Mouse (Mus musculus) myocyte (in vitro differentiated cells): ENCODE data around the gene Ibtk. TPM values are rescaled to one million over a fixed set of nuclear protein-coding genes. Genes with fewer than 3 reads are reported as not detected.

Experiments used
- H3K27me3 ChIP-seq: one replicate; pipeline ENCODE4 v1.6.1; 2011; ENCODE audit not compliant: control insufficient read depth, insufficient read depth, insufficient read length
- H3K36me3 ChIP-seq: one replicate; pipeline ENCODE4 v1.6.1; 2011; ENCODE audit not compliant: control insufficient read depth, insufficient read depth
- H3K4me2 ChIP-seq: one replicate; pipeline ENCODE4 v1.6.1; 2011; ENCODE audit warnings: low read depth, control low read depth
- H3K4me3 ChIP-seq: one replicate; pipeline ENCODE4 v1.5.1; 2011; ENCODE audit warnings: mild to moderate bottlenecking, control low read depth, moderate library complexity
- H3K79me2 ChIP-seq: one replicate; pipeline ENCODE4 v1.6.1; 2011; ENCODE audit not compliant: control insufficient read depth, insufficient read depth
- H3ac ChIP-seq: one replicate; pipeline ENCODE4 v1.6.1; 2011; ENCODE audit not compliant: control insufficient read depth, insufficient read length
- CEBPB ChIP-seq: IDR thresholded peaks from 2 replicates; pipeline ENCODE4 v1.6.1; 2011; ENCODE audit warnings: mild to moderate bottlenecking, moderate library complexity; ENCODE audit not compliant: poor library complexity, insufficient read depth, severe bottlenecking
- E2F4 ChIP-seq: IDR thresholded peaks from one replicate; pipeline ENCODE4 v1.6.1; 2011; ENCODE audit warnings: mild to moderate bottlenecking, control low read depth, moderate library complexity; ENCODE audit not compliant: insufficient read depth
- MAX ChIP-seq: IDR thresholded peaks from one replicate; pipeline ENCODE4 v1.6.1; 2011; ENCODE audit warnings: low read depth, mild to moderate bottlenecking, control low read depth
- MYOD1 ChIP-seq, 3 experiments: IDR thresholded peaks; one replicate each; pipeline ENCODE4 v1.6.1; 2011; ENCODE audit warnings: control low read depth in 2 of 3, low read depth in 2 of 3, mild to moderate bottlenecking in 2 of 3, moderate library complexity in 1 of 3; ENCODE audit not compliant: insufficient read length in 2 of 3, control insufficient read depth in 1 of 3
- MYOG ChIP-seq, 3 experiments: IDR thresholded peaks; one replicate each; pipeline ENCODE4 v1.6.1; 2011; ENCODE audit warnings: control low read depth in 2 of 3, low read depth in 2 of 3, mild to moderate bottlenecking in 2 of 3; ENCODE audit not compliant: insufficient read length in 2 of 3, control insufficient read depth in 1 of 3, insufficient read depth in 1 of 3
- POLR2A ChIP-seq: IDR thresholded peaks from one replicate; pipeline ENCODE4 v1.6.1; 2011; ENCODE audit warnings: low read depth, mild to moderate bottlenecking, control low read depth, moderate library complexity; ENCODE audit not compliant: insufficient read length
- POLR2AphosphoS2 ChIP-seq: IDR thresholded peaks from one replicate; pipeline ENCODE4 v1.6.1; 2011; ENCODE audit warnings: low read depth, control low read depth; ENCODE audit not compliant: insufficient read length
- REST ChIP-seq: IDR thresholded peaks from one replicate; pipeline ENCODE4 v1.6.1; 2011; ENCODE audit warnings: mild to moderate bottlenecking, control low read depth, moderate library complexity; ENCODE audit not compliant: insufficient read depth, insufficient read length
- SRF ChIP-seq: IDR thresholded peaks from one replicate; pipeline ENCODE4 v1.6.1; 2011; ENCODE audit warnings: low read depth; ENCODE audit not compliant: control insufficient read depth, insufficient read length
- TCF12 ChIP-seq: IDR thresholded peaks from one replicate; pipeline ENCODE4 v1.6.1; 2011; ENCODE audit warnings: mild to moderate bottlenecking, control low read depth; ENCODE audit not compliant: poor library complexity, insufficient read depth, severe bottlenecking
- TCF3 ChIP-seq: IDR thresholded peaks from one replicate; pipeline ENCODE4 v1.6.1; 2011; ENCODE audit warnings: low read depth, control low read depth; ENCODE audit not compliant: insufficient read length
- USF1 ChIP-seq: IDR thresholded peaks from one replicate; pipeline ENCODE4 v1.6.1; 2011; ENCODE audit warnings: low read depth, mild to moderate bottlenecking, control low read depth, moderate library complexity
- polyA plus RNA-seq: library from polyadenylated mRNA; unstranded; fragments of >200 nt; fragmentation: generic; extraction: Trizol; gene quantifications from one replicate; pipeline ENCODE4 v1.2.1, GENCODE M21; 2012; ENCODE audit warnings: missing spikeins

Gene Ibtk
- polyA plus RNA-seq, 1 experiment, result 13.5 TPM

GRCm38 (mm10) chr9:85772280-85772679, 23.1 kb upstream of the Ibtk start:
- Histone ChIP-seq H3K4me2 (no peak overlapping the region), H3K79me2 (no peaks in the 10 kb centered on the region), H3K36me3 (no peaks in the 10 kb centered on the region), H3ac (no peak overlapping the region), H3K27me3 (no peaks in the 10 kb centered on the region), H3K4me3 (no peak overlapping the region)
- TF ChIP-seq REST, result no peak
- TF ChIP-seq CEBPB, result no peak
- no peak for TF ChIP-seq POLR2AphosphoS2
- TF ChIP-seq MYOD1 (IDR thresholded peaks at IDR 0.05; ENCODE audit: control insufficient read depth in 1 of 3, insufficient read length in 2 of 3, low read depth in 2 of 3), result no peak
- no peak for TF ChIP-seq USF1
- TF ChIP-seq POLR2A, result no peak

- TF ChIP-seq SRF, result no peak
- no peak for TF ChIP-seq MAX
- no peak for TF ChIP-seq MYOD1 (IDR thresholded peaks at IDR 0.05; ENCODE audit: control insufficient read depth in 1 of 3, insufficient read length in 2 of 3, low read depth in 2 of 3)
- no peak for TF ChIP-seq REST
- TF ChIP-seq USF1, result no peak
- TF ChIP-seq MYOG (IDR thresholded peaks at IDR 0.05; ENCODE audit: control insufficient read depth in 1 of 3, insufficient read depth in 1 of 3, insufficient read length in 2 of 3, low read depth in 2 of 3), result no peak
- H3ac ChIP-seq, result no peak overlapping the region
- no peak overlapping the region for H3K4me3 ChIP-seq
- no peaks in the 10 kb centered on the region for H3K36me3 ChIP-seq
- H3K27me3 ChIP-seq, result no peaks in the 10 kb centered on the region
- H3K79me2 ChIP-seq, result no peaks in the 10 kb centered on the region
- H3K4me2 ChIP-seq, result no peak overlapping the region
Observed at GRCm38 (mm10) chr9:85771454-85771853, 22.3 kb upstream of the Ibtk start.

GRCm38 (mm10) chr9:85770369-85770768, 21.2 kb upstream of the Ibtk start:
- TF ChIP-seq MYOG (IDR thresholded peaks at IDR 0.05; ENCODE audit: control insufficient read depth in 1 of 3, insufficient read depth in 1 of 3, insufficient read length in 2 of 3, low read depth in 2 of 3), result no peak
- no peak for TF ChIP-seq MAX
- Histone ChIP-seq H3K36me3 (no peaks in the 10 kb centered on the region), H3K79me2 (no peaks in the 10 kb centered on the region), H3K4me2 (no peak overlapping the region), H3K4me3 (no peak overlapping the region), H3K27me3 (no peaks in the 10 kb centered on the region), H3ac (no peak overlapping the region)

- H3ac ChIP-seq, result no peak overlapping the region
- TF ChIP-seq TCF12 (no peak), USF1 (no peak), TCF3 (no peak), MYOG (IDR thresholded peaks at IDR 0.05; ENCODE audit: control insufficient read depth in 1 of 3, insufficient read depth in 1 of 3, insufficient read length in 2 of 3, low read depth in 2 of 3) (no peak), POLR2AphosphoS2 (no peak), POLR2A (no peak), CEBPB (no peak), E2F4 (no peak), REST (no peak), MYOD1 (IDR thresholded peaks at IDR 0.05; ENCODE audit: control insufficient read depth in 1 of 3, insufficient read length in 2 of 3, low read depth in 2 of 3) (no peak)
- no peaks in the 10 kb centered on the region for H3K27me3 ChIP-seq
- no peaks in the 10 kb centered on the region for H3K79me2 ChIP-seq
- no peak overlapping the region for H3K4me3 ChIP-seq
- H3K36me3 ChIP-seq, result no peaks in the 10 kb centered on the region
- no peak overlapping the region for H3K4me2 ChIP-seq
Observed at GRCm38 (mm10) chr9:85769057-85769789, 20.1 kb upstream of the Ibtk start.

GRCm38 (mm10) chr9:85767255-85767654, 18.1 kb upstream of the Ibtk start:
- no peak overlapping the region for H3K4me2 ChIP-seq
- TF ChIP-seq POLR2AphosphoS2 (no peak), SRF (no peak), TCF12 (no peak), MAX (no peak), E2F4 (no peak), USF1 (no peak), REST (no peak), MYOG (IDR thresholded peaks at IDR 0.05; ENCODE audit: control insufficient read depth in 1 of 3, insufficient read depth in 1 of 3, insufficient read length in 2 of 3, low read depth in 2 of 3) (no peak), CEBPB (no peak), MYOD1 (IDR thresholded peaks at IDR 0.05; ENCODE audit: control insufficient read depth in 1 of 3, insufficient read length in 2 of 3, low read depth in 2 of 3) (no peak), TCF3 (no peak), POLR2A (no peak)
- H3K36me3 ChIP-seq, result no peaks in the 10 kb centered on the region
- no peak overlapping the region for H3K4me3 ChIP-seq
- H3K79me2 ChIP-seq, result no peaks in the 10 kb centered on the region
- no peak overlapping the region for H3ac ChIP-seq
- H3K27me3 ChIP-seq, result no peaks in the 10 kb centered on the region
